Comparison of ENCODE assay signal across 1 mouse cellular context in the genomic region with DNA sequence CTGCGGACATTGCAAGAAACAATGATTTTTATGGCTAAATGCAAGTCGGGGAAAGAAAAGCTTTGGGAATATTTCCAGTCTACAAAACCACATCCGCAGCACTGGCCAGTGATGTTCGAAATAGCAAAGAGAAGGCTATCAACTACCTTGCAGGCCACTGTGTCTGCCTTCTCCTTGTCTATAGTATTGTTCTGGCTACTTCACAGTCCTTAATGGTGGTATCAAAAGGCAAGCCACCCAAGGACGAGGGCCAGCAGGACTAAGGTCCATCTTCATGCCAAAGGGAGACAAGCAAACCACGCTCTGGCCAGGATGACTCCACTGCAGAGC.
A peak's percentile ranks its signal among the peaks of the same experiment; 100 is the strongest.
TF ChIP-seq lines count a peak whose summit lies in the region.

No protein-coding gene starts in this region.

TF ChIP-seq in MEL, 35 proteins besides CTCF, POLR2A, EP300 and RAD21 (continued from another document):
- TF ChIP-seq CHD2 (IDR thresholded peaks at IDR 0.05; ENCODE audit: low read length), result no peak
- TF ChIP-seq CHD1 (IDR thresholded peaks at IDR 0.05; ENCODE audit: low read depth, low read length), result no peak
- TF ChIP-seq ZKSCAN1 (IDR thresholded peaks at IDR 0.05; ENCODE audit: low read depth, low read length), result no peak
- TF ChIP-seq ETS1 (IDR thresholded peaks at IDR 0.05; ENCODE audit: low read depth, low read length), result 0 out of 2 replicates have a peak, but pooled peaks have one; percentile 34
- no peak for TF ChIP-seq MAFK (IDR thresholded peaks at IDR 0.05; ENCODE audit: borderline replicate concordance, low read depth, low read length)
- no peak for TF ChIP-seq RCOR1 (IDR thresholded peaks at IDR 0.05; ENCODE audit: low read depth, low read length)
